Mouse (Mus musculus): ENCODE results near the gene Ppp1r18. TPM values are rescaled to one million over a fixed set of nuclear protein-coding genes. Genes with fewer than 3 reads are reported as not detected.

The Ppp1r18 gene
- total and polyA plus RNA-seq, 2 experiments from 2014 or later = 10.0 to 35.0 TPM

DNA sequence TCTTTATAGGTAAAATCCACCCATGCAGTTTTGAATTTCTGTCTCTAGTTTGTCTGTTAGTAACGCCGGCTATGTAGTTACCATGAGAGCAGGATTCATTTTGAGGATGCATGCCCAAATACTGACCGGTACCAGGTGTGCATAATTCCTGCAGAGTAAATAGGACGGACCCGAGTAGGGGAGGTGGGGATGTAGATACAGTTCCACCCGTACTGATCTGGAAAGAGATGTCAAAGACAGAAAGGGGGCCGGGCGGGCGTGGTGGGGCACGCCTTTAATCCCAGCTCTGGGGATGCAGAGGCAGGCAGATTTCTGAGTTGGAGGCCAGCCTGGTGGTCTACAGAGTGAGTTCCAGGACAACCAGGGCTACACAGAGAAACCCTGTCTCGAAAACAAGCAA lies 23.4 kb upstream of the Ppp1r18 start:
- Histone ChIP-seq H3K27ac (ENCODE audit: low read depth) (peak overlapping the region; percentile 80), H3K4me2 (ENCODE audit: low read depth, low read length) (peak overlapping the region; percentile 84), H3K27me3 (ENCODE audit: control insufficient read depth, insufficient read depth, low read length) (no peaks in the 10 kb centered on the region), H3K9me3 (replicated peaks; ENCODE audit: control insufficient read depth, low read length) (no peaks in the 10 kb centered on the region), H3K9ac (replicated peaks; ENCODE audit: low read depth, low read length) (peak overlapping the region; percentile 49), H3K4me3 (ENCODE audit: low read depth, low read length) (peak overlapping the region; percentile 70), H3K36me3 (replicated peaks; ENCODE audit: control insufficient read depth, insufficient read depth, low read length) (peaks cover 19% of the 10 kb centered on the region), H3K4me1 (ENCODE audit: control insufficient read depth, insufficient read depth) (peaks cover 13% of the 10 kb centered on the region)
- no peak for TF ChIP-seq CTCF (IDR thresholded peaks at IDR 0.05; ENCODE audit: low read depth)
- no peak for TF ChIP-seq EP300 (IDR thresholded peaks at IDR 0.05; ENCODE audit: low read depth)
- 16% methylated on average over 11 of the region's 11 CpGs for WGBS
- DNase-seq (ENCODE audit: low spot score) = no peak
- no peak for ATAC-seq (ENCODE audit: insufficient read depth, low read depth)

DNA sequence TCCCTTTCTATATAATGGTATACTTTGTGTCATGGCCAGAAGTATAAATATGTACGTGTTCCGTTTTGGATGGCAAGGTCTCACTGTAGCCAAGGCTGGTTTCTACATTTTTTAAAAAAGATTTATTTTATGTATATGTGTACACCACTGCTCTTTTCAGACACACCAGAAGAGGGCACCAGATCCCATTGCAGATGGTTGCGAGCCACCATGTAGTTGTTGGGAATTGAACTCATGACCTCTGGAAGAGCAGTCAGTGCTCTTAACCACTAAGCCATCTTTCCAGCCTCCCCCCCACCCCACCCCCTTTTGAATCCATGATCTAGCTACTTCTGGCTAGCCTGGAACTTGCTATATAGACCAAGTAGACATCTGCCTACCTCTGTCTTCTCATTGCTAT lies 21.9 kb upstream of the Ppp1r18 start:
- H3K4me2 ChIP-seq (ENCODE audit: low read depth, low read length) = no peak overlapping the region
- ATAC-seq (ENCODE audit: insufficient read depth, low read depth) (no peak), DNase-seq (ENCODE audit: low spot score) (no peak)
- no peaks in the 10 kb centered on the region for H3K9me3 ChIP-seq (replicated peaks; ENCODE audit: control insufficient read depth, low read length)
- H3K4me1 ChIP-seq (ENCODE audit: control insufficient read depth, insufficient read depth) = peaks cover 13% of the 10 kb centered on the region
- peaks cover 34% of the 10 kb centered on the region for H3K36me3 ChIP-seq (replicated peaks; ENCODE audit: control insufficient read depth, insufficient read depth, low read length)
- no peak overlapping the region for H3K9ac ChIP-seq (replicated peaks; ENCODE audit: low read depth, low read length)
- WGBS = 96% methylated on average over 3 of the region's 3 CpGs
- TF ChIP-seq CTCF (IDR thresholded peaks at IDR 0.05; ENCODE audit: low read depth) (peak; percentile 15), EP300 (IDR thresholded peaks at IDR 0.05; ENCODE audit: low read depth) (no peak)
- no peak overlapping the region for H3K27ac ChIP-seq (ENCODE audit: low read depth)
- no peak overlapping the region for H3K4me3 ChIP-seq (ENCODE audit: low read depth, low read length)
- no peaks in the 10 kb centered on the region for H3K27me3 ChIP-seq (ENCODE audit: control insufficient read depth, insufficient read depth, low read length)

DNA sequence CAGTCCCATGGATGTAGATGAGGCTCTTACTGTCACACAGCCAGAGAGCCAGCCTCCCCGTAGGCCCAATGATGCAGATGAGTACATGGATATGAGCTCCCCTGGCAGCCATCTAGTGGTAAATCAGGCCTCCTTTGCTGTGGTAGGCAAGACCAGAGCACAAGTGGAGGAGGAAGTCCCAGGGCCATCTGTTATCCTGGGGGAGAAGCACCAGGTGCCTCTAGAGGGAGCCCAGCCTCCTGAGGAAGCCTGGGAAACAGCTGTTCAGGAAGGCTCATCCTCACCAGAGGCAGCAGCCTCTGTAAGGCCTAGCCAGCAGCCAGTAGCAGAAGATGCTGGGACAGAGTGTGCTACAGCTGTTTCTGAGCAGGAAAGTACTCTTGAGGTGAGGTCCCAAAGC lies 17.3 kb upstream of the Ppp1r18 start:
- WGBS = 33% methylated on average over 1 of the region's 1 CpGs
- peak; percentile 58; the same call in 1 of the 2 replicates for ATAC-seq (ENCODE audit: insufficient read depth, low read depth)

DNA sequence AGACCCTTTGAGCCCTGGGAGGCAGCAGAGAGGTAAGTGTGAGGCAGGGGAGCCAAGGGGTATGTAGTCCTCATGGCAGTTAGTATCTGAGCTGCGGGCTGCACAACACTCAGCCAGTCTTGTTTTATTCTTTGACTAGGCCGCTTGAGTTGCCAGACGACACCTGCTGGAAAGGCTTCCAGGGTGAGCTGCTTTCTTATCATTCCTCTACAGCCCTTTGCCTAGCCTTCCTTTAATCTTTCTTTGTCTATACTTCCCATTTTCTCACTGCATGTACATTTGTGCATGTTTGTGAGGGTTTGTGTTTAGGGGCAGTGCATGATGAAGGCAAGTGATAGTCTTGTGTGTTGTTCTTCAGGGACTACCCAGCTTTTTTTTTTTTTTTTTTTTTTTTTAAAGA lies 14.4 kb upstream of the Ppp1r18 start:
- ATAC-seq (ENCODE audit: insufficient read depth, low read depth) = no peak

More for the DNA sequence above, 17.3 kb upstream of the Ppp1r18 start:
- Histone ChIP-seq H3K4me1 (ENCODE audit: control insufficient read depth, insufficient read depth) (no peaks in the 10 kb centered on the region), H3K4me3 (ENCODE audit: low read depth, low read length) (no peak overlapping the region), H3K36me3 (replicated peaks; ENCODE audit: control insufficient read depth, insufficient read depth, low read length) (peaks cover 78% of the 10 kb centered on the region), H3K27ac (ENCODE audit: low read depth) (no peak overlapping the region), H3K9ac (replicated peaks; ENCODE audit: low read depth, low read length) (no peak overlapping the region), H3K27me3 (ENCODE audit: control insufficient read depth, insufficient read depth, low read length) (no peaks in the 10 kb centered on the region), H3K4me2 (ENCODE audit: low read depth, low read length) (no peak overlapping the region), H3K9me3 (replicated peaks; ENCODE audit: control insufficient read depth, low read length) (no peaks in the 10 kb centered on the region)
- TF ChIP-seq CTCF (IDR thresholded peaks at IDR 0.05; ENCODE audit: low read depth) = peak; percentile 34
- no peak for TF ChIP-seq EP300 (IDR thresholded peaks at IDR 0.05; ENCODE audit: low read depth)
- DNase-seq (ENCODE audit: low spot score) = no peak

DNA sequence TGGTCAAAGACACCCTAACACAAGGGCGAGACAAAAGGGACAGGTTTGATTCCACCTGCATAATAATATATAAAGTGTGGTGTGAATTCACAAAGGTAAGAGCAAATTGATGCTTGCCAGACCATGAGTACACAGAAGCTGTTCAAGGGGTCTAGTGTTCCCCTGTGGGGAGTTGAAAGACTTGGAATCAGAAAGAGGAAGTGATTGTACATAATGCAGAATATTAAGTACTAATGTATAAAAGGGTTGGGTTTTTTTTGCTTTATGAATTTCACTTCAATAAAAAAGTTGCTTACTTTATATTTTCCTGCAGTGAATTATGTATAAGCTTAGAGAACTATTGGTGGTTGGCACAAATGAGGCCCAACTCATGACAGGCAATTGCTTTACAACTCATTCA lies 6.0 kb upstream of the Ppp1r18 start:
- H3K4me3 ChIP-seq (ENCODE audit: low read depth, low read length) = no peak overlapping the region
- peaks cover 26% of the 10 kb centered on the region for H3K36me3 ChIP-seq (replicated peaks; ENCODE audit: control insufficient read depth, insufficient read depth, low read length)
- no peaks in the 10 kb centered on the region for H3K27me3 ChIP-seq (ENCODE audit: control insufficient read depth, insufficient read depth, low read length)
- TF ChIP-seq EP300 (IDR thresholded peaks at IDR 0.05; ENCODE audit: low read depth) (no peak), CTCF (IDR thresholded peaks at IDR 0.05; ENCODE audit: low read depth) (no peak)
- no peak overlapping the region for H3K27ac ChIP-seq (ENCODE audit: low read depth)
- 93% methylated on average over 1 of the region's 1 CpGs for WGBS
- DNase-seq (ENCODE audit: low spot score) = no peak
- no peak overlapping the region for H3K9ac ChIP-seq (replicated peaks; ENCODE audit: low read depth, low read length)
- H3K4me2 ChIP-seq (ENCODE audit: low read depth, low read length) = no peak overlapping the region
- H3K9me3 ChIP-seq (replicated peaks; ENCODE audit: control insufficient read depth, low read length) = no peaks in the 10 kb centered on the region
- peaks cover 10% of the 10 kb centered on the region; the same call in 1 of the 2 replicates for H3K4me1 ChIP-seq (ENCODE audit: control insufficient read depth, insufficient read depth)
- no peak for ATAC-seq (ENCODE audit: insufficient read depth, low read depth)

More for the DNA sequence above, 14.4 kb upstream of the Ppp1r18 start:
- no peaks in the 10 kb centered on the region for H3K4me1 ChIP-seq (ENCODE audit: control insufficient read depth, insufficient read depth)
- H3K27me3 ChIP-seq (ENCODE audit: control insufficient read depth, insufficient read depth, low read length) = no peaks in the 10 kb centered on the region
- WGBS = 73% methylated on average over 3 of the region's 3 CpGs
- H3K27ac ChIP-seq (ENCODE audit: low read depth) = no peak overlapping the region
- DNase-seq (ENCODE audit: low spot score) = no peak
- H3K36me3 ChIP-seq (replicated peaks; ENCODE audit: control insufficient read depth, insufficient read depth, low read length) = peaks cover 83% of the 10 kb centered on the region
- H3K9me3 ChIP-seq (replicated peaks; ENCODE audit: control insufficient read depth, low read length) = no peaks in the 10 kb centered on the region
- no peak overlapping the region for H3K9ac ChIP-seq (replicated peaks; ENCODE audit: low read depth, low read length)
- no peak overlapping the region for H3K4me2 ChIP-seq (ENCODE audit: low read depth, low read length)
- H3K4me3 ChIP-seq (ENCODE audit: low read depth, low read length) = no peak overlapping the region
- TF ChIP-seq CTCF (IDR thresholded peaks at IDR 0.05; ENCODE audit: low read depth) = no peak
- TF ChIP-seq EP300 (IDR thresholded peaks at IDR 0.05; ENCODE audit: low read depth) = no peak

DNA sequence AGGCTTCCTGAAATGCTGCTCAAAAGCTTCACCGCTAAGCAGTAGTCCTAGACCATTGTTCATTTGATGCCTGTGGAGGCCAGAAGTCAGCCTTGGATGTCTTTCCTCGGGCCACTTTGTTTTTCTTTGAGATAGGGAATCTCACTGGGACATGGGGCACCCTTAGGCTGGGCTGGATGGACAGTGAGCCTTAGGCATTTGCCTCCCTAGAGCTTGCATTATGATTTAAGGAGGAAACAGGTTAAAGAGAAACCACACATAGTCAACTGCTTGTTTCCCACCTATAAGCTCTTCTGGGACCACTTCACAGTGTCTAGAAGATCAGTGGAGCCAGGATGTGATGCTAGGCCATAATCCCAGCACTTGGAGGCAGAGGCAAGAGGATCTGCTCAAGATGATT lies 5.6 kb upstream of the Ppp1r18 start:
- ATAC-seq (ENCODE audit: insufficient read depth, low read depth) (no peak), DNase-seq (ENCODE audit: low spot score) (no peak)
- no peak overlapping the region for H3K9ac ChIP-seq (replicated peaks; ENCODE audit: low read depth, low read length)
- 38% methylated on average over 2 of the region's 2 CpGs for WGBS
- no peaks in the 10 kb centered on the region for H3K27me3 ChIP-seq (ENCODE audit: control insufficient read depth, insufficient read depth, low read length)
- H3K4me3 ChIP-seq (ENCODE audit: low read depth, low read length) = no peak overlapping the region
- no peak overlapping the region for H3K4me2 ChIP-seq (ENCODE audit: low read depth, low read length)
- peaks cover 10% of the 10 kb centered on the region; the same call in 1 of the 2 replicates for H3K4me1 ChIP-seq (ENCODE audit: control insufficient read depth, insufficient read depth)
- H3K27ac ChIP-seq (ENCODE audit: low read depth) = no peak overlapping the region
- H3K9me3 ChIP-seq (replicated peaks; ENCODE audit: control insufficient read depth, low read length) = no peaks in the 10 kb centered on the region
- peaks cover 21% of the 10 kb centered on the region for H3K36me3 ChIP-seq (replicated peaks; ENCODE audit: control insufficient read depth, insufficient read depth, low read length)
- TF ChIP-seq EP300 (IDR thresholded peaks at IDR 0.05; ENCODE audit: low read depth) (no peak), CTCF (IDR thresholded peaks at IDR 0.05; ENCODE audit: low read depth) (no peak)
